8 mouse cellular contexts compared by ENCODE assay signal in genomic region chr2:104409851-104410821, GRCm38 (mm10). TPM values are rescaled to one million over a fixed set of nuclear protein-coding genes. Genes with fewer than 3 reads are reported as not detected.
A peak's percentile ranks its signal among the peaks of the same experiment; 100 is the strongest.
DNase-seq lines count a peak whose midpoint lies in the region; ATAC-seq and TF ChIP-seq lines count a peak whose summit lies in the region.

No protein-coding gene starts in this region.

- H3K4me3 ChIP-seq in heart, postnatal 0 days (ENCODE audit: low read depth, low read length): peak overlapping the region; percentile 58
- peak overlapping the region; percentile 70 for H3K4me3 ChIP-seq in midbrain, embryonic 11.5 days (ENCODE audit: low read depth, low read length)
- H3K4me3 ChIP-seq in stomach, postnatal 0 days (ENCODE audit: low read depth, low read length): peak overlapping the region; percentile 53

- peak; percentile 44; the same call in 1 of the 2 replicates for ATAC-seq in heart, postnatal 0 days (ENCODE audit: insufficient read depth, low read depth)
- ATAC-seq in midbrain, embryonic 11.5 days (ENCODE audit: low FRiP score): peak; percentile 92
- peak; percentile 61 for ATAC-seq in stomach, postnatal 0 days (ENCODE audit: low FRiP score, low TSS enrichment)

- no peak for TF ChIP-seq CTCF in heart, postnatal 0 days (IDR thresholded peaks at IDR 0.05; ENCODE audit: low read depth)
- TF ChIP-seq CTCF in stomach, postnatal 0 days (IDR thresholded peaks at IDR 0.05; ENCODE audit: low read depth): no peak

- peak overlapping the region; percentile 56 for H3K9ac ChIP-seq in heart, postnatal 0 days (replicated peaks; ENCODE audit: low read depth, low read length)
- H3K9ac ChIP-seq in midbrain, embryonic 11.5 days (ENCODE audit: low read length): peak overlapping the region; percentile 84
- peak overlapping the region; percentile 48 for H3K9ac ChIP-seq in stomach, postnatal 0 days (ENCODE audit: low read length)

- H3K9me3 ChIP-seq in heart, postnatal 0 days (replicated peaks; ENCODE audit: control insufficient read depth, low read length): no peaks in the 10 kb centered on the region
- H3K9me3 ChIP-seq in midbrain, embryonic 11.5 days (ENCODE audit: control insufficient read depth, low read length): no peaks in the 10 kb centered on the region
- H3K9me3 ChIP-seq in stomach, postnatal 0 days (ENCODE audit: control insufficient read depth, low read length): no peaks in the 10 kb centered on the region

- DNase-seq in ES-CJ7 (ENCODE audit: low read depth, low spot score) (peak; percentile 38), adipocyte (ENCODE audit: low spot score) (no peak)
- peak; percentile 43 for DNase-seq in T-cell, adult 2 months (ENCODE audit: low spot score)
- peak; percentile 71 for DNase-seq in embryo, embryonic 10 days (ENCODE audit: low spot score)
- DNase-seq in heart, postnatal 0 days (ENCODE audit: low spot score): no peak
- peak; percentile 60 to 78 for DNase-seq in layer of hippocampus, postnatal 10 days (ENCODE audit: low spot score in 2 of 2)
- DNase-seq in midbrain, embryonic 11.5 days (ENCODE audit: low spot score, missing footprints): peak; percentile 98
- peak; percentile 33 for DNase-seq in stomach, postnatal 0 days (ENCODE audit: low spot score)

- H3K4me1 ChIP-seq in heart, postnatal 0 days (ENCODE audit: control insufficient read depth, insufficient read depth): 0 out of 2 replicates have a peak, but pooled peaks cover 6% of the 10 kb centered on the region
- peaks cover 6% of the 10 kb centered on the region for H3K4me1 ChIP-seq in midbrain, embryonic 11.5 days (ENCODE audit: control insufficient read depth, insufficient read depth, low read length)
- 0 out of 2 replicates have a peak, but pooled peaks cover 3% of the 10 kb centered on the region for H3K4me1 ChIP-seq in stomach, postnatal 0 days (replicated peaks; ENCODE audit: control insufficient read depth, insufficient read depth)

- peak overlapping the region; percentile 93 for H3K4me2 ChIP-seq in heart, postnatal 0 days (ENCODE audit: low read depth, low read length)
- peak overlapping the region; percentile 97 for H3K4me2 ChIP-seq in midbrain, embryonic 11.5 days
- peak overlapping the region; percentile 100 for H3K4me2 ChIP-seq in stomach, postnatal 0 days (replicated peaks; ENCODE audit: low read depth)

- no peak overlapping the region for H3K27ac ChIP-seq in heart, postnatal 0 days (ENCODE audit: low read depth)
- H3K27ac ChIP-seq in midbrain, embryonic 11.5 days (ENCODE audit: low read depth, low read length): peak overlapping the region; percentile 48; the same call in 1 of the 2 replicates
- H3K27ac ChIP-seq in stomach, postnatal 0 days (replicated peaks): no peak overlapping the region

- no peaks in the 10 kb centered on the region for H3K36me3 ChIP-seq in heart, postnatal 0 days (replicated peaks; ENCODE audit: control insufficient read depth, insufficient read depth, low read length)
- no peaks in the 10 kb centered on the region for H3K36me3 ChIP-seq in midbrain, embryonic 11.5 days (ENCODE audit: control insufficient read depth, insufficient read depth, low read length)
- H3K36me3 ChIP-seq in stomach, postnatal 0 days (ENCODE audit: control insufficient read depth, insufficient read depth, low read length): no peaks in the 10 kb centered on the region

- under 1% methylated on average over 105 of the region's 111 CpGs for WGBS in heart, postnatal 0 days
- WGBS in midbrain, embryonic 11.5 days: under 1% methylated on average over 110 of the region's 111 CpGs
- WGBS in stomach, postnatal 0 days: under 1% methylated on average over 111 of the region's 111 CpGs

- TF ChIP-seq EP300 in heart, postnatal 0 days (IDR thresholded peaks at IDR 0.05; ENCODE audit: low read depth): no peak
- no peak for TF ChIP-seq EP300 in stomach, postnatal 0 days (optimal IDR thresholded peaks at IDR 0.05)

- H3K27me3 ChIP-seq in heart, postnatal 0 days (ENCODE audit: control insufficient read depth, insufficient read depth, low read length): peaks cover 58% of the 10 kb centered on the region
- peaks cover 28% of the 10 kb centered on the region for H3K27me3 ChIP-seq in midbrain, embryonic 11.5 days (ENCODE audit: control insufficient read depth, insufficient read depth, low read length)
- peaks cover 3% of the 10 kb centered on the region; the same call in 1 of the 2 replicates for H3K27me3 ChIP-seq in stomach, postnatal 0 days (ENCODE audit: control insufficient read depth, insufficient read depth, low read length)

RNA-seq across cellular contexts. Expression of gene D430041D05Rik, which starts 0.7 kb away (rescaled TPM):
- total RNA-seq in heart, postnatal 0 days (2014; rRNA removed; ENCODE audit: low replicate concordance): not detected in 2 replicates
- polyA plus RNA-seq in heart, postnatal 0 days (2015; fragmentation: Nextera tagmentation; extraction: Ambion mirVana): 0.03 TPM in 1 of 2 replicates, not detected in the other
- total RNA-seq in layer of hippocampus, postnatal 10 days (2021): 10 to 100 TPM; 82.8 to 84.4 TPM
- 2.4 TPM in 2 replicates for polyA plus RNA-seq in midbrain, embryonic 11.5 days (2014; fragmentation: Nextera tagmentation; extraction: Ambion mirVana)
- polyA plus RNA-seq in stomach, postnatal 0 days (2015; fragmentation: Nextera tagmentation; extraction: Ambion mirVana): 0.06 and 0.08 TPM in 2 replicates

Comparison
In these comparisons a context has a peak if more than half of its experiments do, and no peak if none do; other contexts are left out.
1. DNase-seq: peak in ES-CJ7 (single experiment), T-cell, adult 2 months (single experiment), embryo, embryonic 10 days (single experiment), layer of hippocampus, postnatal 10 days (2 of 2), midbrain, embryonic 11.5 days (single experiment) and stomach, postnatal 0 days (single experiment); none in heart, postnatal 0 days (single experiment) and adipocyte (single experiment).
2. Peak in every context shown above with its lines, with median percentiles within 50 percentile points of each other: ATAC-seq, H3K4me2 ChIP-seq, H3K4me3 ChIP-seq and H3K9ac ChIP-seq.